Mouse (Mus musculus) embryonic fibroblast, embryonic 13.5 days (primary cell): ENCODE measurements around the gene Itsn2.

Source experiments
- CTCF ChIP-seq: IDR thresholded peaks from 2 replicates; pipeline ENCODE4 v1.5.1; 2011; ENCODE audit warnings: mild to moderate bottlenecking, control low read depth, low read length, moderate library complexity, borderline replicate concordance; ENCODE audit not compliant: insufficient read depth
- POLR2A ChIP-seq: IDR thresholded peaks from 2 replicates; pipeline ENCODE4 v1.6.1; 2011; ENCODE audit warnings: low read depth, mild to moderate bottlenecking, control low read depth, low read length, moderate library complexity

DNA sequence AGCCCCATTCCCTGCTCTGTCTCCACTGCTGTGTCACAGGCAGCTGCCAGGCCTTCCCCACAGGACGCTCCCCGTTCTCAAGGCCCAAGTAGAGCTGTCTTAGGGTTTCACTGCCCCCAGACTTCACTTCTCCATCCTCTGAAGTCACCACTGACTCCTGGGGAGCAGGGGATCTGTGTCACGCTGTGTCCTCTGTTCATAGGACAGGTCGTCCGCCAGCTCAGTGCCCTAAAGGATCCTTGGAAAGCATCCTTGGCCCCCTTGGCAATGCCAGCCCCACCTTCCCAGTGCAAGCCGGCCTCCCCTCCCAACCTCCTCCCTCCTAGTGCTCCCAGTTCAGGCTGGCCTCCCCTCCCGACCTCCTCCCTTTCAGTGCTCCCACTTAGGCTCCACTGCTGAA is 117.5 kb downstream of the Itsn2 start:
- no peak for TF ChIP-seq CTCF
- no peak for TF ChIP-seq POLR2A
